Mouse (Mus musculus) gastrocnemius, postnatal 25 days (tissue): ENCODE measurements around the gene Atp6v1fnb. TPM values are rescaled to one million over a fixed set of nuclear protein-coding genes. Genes with fewer than 3 reads are reported as not detected.

Experiments
- total RNA-seq, 2 experiments: library from RNA; stranded (reverse); gene quantifications; 1 replicate in 1 of 2; 2 replicates in 1 of 2; pipeline ENCODE4 v1.2.3; 2021

The Atp6v1fnb gene
- total RNA-seq, 2 experiments from 2014 or later, result not detected

Other genes starting within 250 kb of the Atp6v1fnb start
- gene Hilpda, start 198.9 kb upstream of the Atp6v1fnb start, total RNA-seq, result 1 to 10 TPM; 3.5 to 4.2 TPM
- not detected for gene Fam71f2, start 191.8 kb upstream of the Atp6v1fnb start, total RNA-seq
- gene Fam71f1, start 152.3 kb upstream of the Atp6v1fnb start, total RNA-seq, result not detected
- 100 to 1,000 TPM in 1 of 2 experiments, 10 to 100 TPM in 1; 99.7 to 108 TPM for gene Calu, start 123.4 kb upstream of the Atp6v1fnb start, total RNA-seq
- under 1 TPM; 0.13 to 0.32 TPM for gene Opn1sw, start 83.0 kb upstream of the Atp6v1fnb start, total RNA-seq
- gene Ccdc136, start 75.1 kb upstream of the Atp6v1fnb start, total RNA-seq, result 10 to 100 TPM in 1 of 2 experiments, 1 to 10 TPM in 1; 8.0 to 14.1 TPM
- gene Flnc, start 38.2 kb upstream of the Atp6v1fnb start, total RNA-seq, result 100 to 1,000 TPM; 420 to 954 TPM
- gene Atp6v1f, start 3.7 kb upstream of the Atp6v1fnb start, total RNA-seq, result 100 to 1,000 TPM in 1 of 2 experiments, 10 to 100 TPM in 1; 90.2 to 102 TPM
- gene Kcp, start 36.5 kb downstream of the Atp6v1fnb start, total RNA-seq, result 1 to 10 TPM; 5.1 to 5.7 TPM
- 1 to 10 TPM; 1.4 to 8.5 TPM for gene Irf5, start 55.2 kb downstream of the Atp6v1fnb start, total RNA-seq
- 10 to 100 TPM; 28.5 to 30.8 TPM for gene Tnpo3, start 138.4 kb downstream of the Atp6v1fnb start, total RNA-seq
- gene Tspan33, start 222.8 kb downstream of the Atp6v1fnb start, total RNA-seq, result 1 to 10 TPM; 2.8 to 3.1 TPM